Mouse (Mus musculus) lung, postnatal 0 days (tissue): ENCODE data around the gene Pik3ca.
"Not testable (repeated sequence)": the region's sequence is repeated elsewhere in the genome, so short reads cannot be mapped to it uniquely, and the experiment has no call there.

Experiments used
- CTCF ChIP-seq: IDR thresholded peaks from 2 replicates; pipeline ENCODE4 v1.5.1; 2016; ENCODE audit warnings: antibody characterized with exemption, mild to moderate bottlenecking
- EP300 ChIP-seq: IDR thresholded peaks from 2 replicates; pipeline ENCODE4 v1.6.1; 2016; ENCODE audit warnings: antibody characterized with exemption, mild to moderate bottlenecking, control low read depth

- TF ChIP-seq CTCF, EP300: not testable (repeated sequence)
Observed at GRCm38 (mm10) chr3:32429351-32429750, 31.9 kb downstream of the Pik3ca start.
